Mouse (Mus musculus): ENCODE results near the gene Anapc2.

Gene Anapc2

GRCm38 (mm10) chr2:25273010-25273409, 732 bp downstream of the Anapc2 start:
- no peak for DNase-seq

- DNase-seq = peak; percentile 80
Measured at GRCm38 (mm10) chr2:25278928-25279882, 6.9 kb downstream of the Anapc2 start.

GRCm38 (mm10) chr2:25285551-25285950, 13.3 kb downstream of the Anapc2 start:
- DNase-seq = no peak

GRCm38 (mm10) chr2:25286314-25286713, 14.0 kb downstream of the Anapc2 start:
- DNase-seq = no peak

GRCm38 (mm10) chr2:25286837-25287636, 14.8 kb downstream of the Anapc2 start:
- no peak for DNase-seq

GRCm38 (mm10) chr2:25287927-25288649, 15.8 kb downstream of the Anapc2 start, which contains the start of gene Tmem210:
Gene Tmem210 (plus strand): TSS chr2:25288145.
- DNase-seq = no peak

GRCm38 (mm10) chr2:25288734-25289345, 16.6 kb downstream of the Anapc2 start:
- DNase-seq = no peak

GRCm38 (mm10) chr2:25289651-25290050, 17.4 kb downstream of the Anapc2 start, which contains the start of gene Lrrc26:
Gene Lrrc26 (plus strand): TSS chr2:25289915.
- DNase-seq = no peak

GRCm38 (mm10) chr2:25290101-25290815, 18.0 kb downstream of the Anapc2 start:
- DNase-seq = no peak

GRCm38 (mm10) chr2:25290816-25291130, 18.5 kb downstream of the Anapc2 start:
- no peak for DNase-seq

- DNase-seq = no peak
Measured at GRCm38 (mm10) chr2:25291184-25292053, 19.1 kb downstream of the Anapc2 start.

GRCm38 (mm10) chr2:25292054-25292544, 19.8 kb downstream of the Anapc2 start:
- DNase-seq = no peak

- DNase-seq = peak; percentile 77
Measured at GRCm38 (mm10) chr2:25292856-25293255, 20.6 kb downstream of the Anapc2 start.

GRCm38 (mm10) chr2:25293706-25294105, 21.4 kb downstream of the Anapc2 start:
- DNase-seq = no peak

GRCm38 (mm10) chr2:25297093-25297492, 24.8 kb downstream of the Anapc2 start:
- DNase-seq = no peak

GRCm38 (mm10) chr2:25298046-25298445, 25.8 kb downstream of the Anapc2 start:
- no peak for DNase-seq

GRCm38 (mm10) chr2:25303452-25303851, 31.2 kb downstream of the Anapc2 start:
- DNase-seq = no peak

- DNase-seq = no peak
Measured at GRCm38 (mm10) chr2:25303931-25304656, 31.8 kb downstream of the Anapc2 start.

- peak; percentile 26 for DNase-seq
Measured at GRCm38 (mm10) chr2:25304657-25305541, 32.6 kb downstream of the Anapc2 start.

Measured in liver (tissue).